Mouse (Mus musculus) testis, adult 2 months (tissue): Measurements from ENCODE around the gene Casp7. TPM values are rescaled to one million over a fixed set of nuclear protein-coding genes. Genes with fewer than 3 reads are reported as not detected.

Experiments used
- H3K27ac ChIP-seq: fragments of 200-500 bp; 2 replicates; pipeline ENCODE4 v1.5.1; 2012; ENCODE audit warnings: low read depth, low read length; ENCODE audit not compliant: control insufficient read depth, insufficient read depth
- H3K27me3 ChIP-seq: fragments of 200-500 bp; 2 replicates; pipeline ENCODE4 v1.6.1; 2012; ENCODE audit warnings: mild to moderate bottlenecking, low read length, moderate library complexity; ENCODE audit not compliant: control insufficient read depth, insufficient read depth
- H3K36me3 ChIP-seq: fragments of 200-500 bp; 2 replicates; pipeline ENCODE4 v1.6.1; 2012; ENCODE audit warnings: mild to moderate bottlenecking, low read length; ENCODE audit not compliant: control insufficient read depth, insufficient read depth
- H3K4me1 ChIP-seq: fragments of 200-500 bp; 2 replicates; pipeline ENCODE4 v1.6.1; 2012; ENCODE audit warnings: low read length; ENCODE audit not compliant: control insufficient read depth, insufficient read depth
- H3K4me3 ChIP-seq: fragments of 200-500 bp; 2 replicates; pipeline ENCODE4 v1.5.1; 2012; ENCODE audit warnings: low read depth, mild to moderate bottlenecking, low read length, moderate library complexity, mixed read lengths; ENCODE audit not compliant: control insufficient read depth
- CTCF ChIP-seq: fragments of 200-500 bp; IDR thresholded peaks from 2 replicates; pipeline ENCODE4 v1.5.1; 2012; ENCODE audit warnings: low read depth, mild to moderate bottlenecking, inconsistent platforms, low read length, moderate library complexity; ENCODE audit not compliant: control insufficient read depth, insufficient read depth, insufficient replicate concordance
- POLR2A ChIP-seq: fragments of 200-500 bp; IDR thresholded peaks from 2 replicates; pipeline ENCODE4 v1.6.1; 2012; ENCODE audit warnings: low read depth, mild to moderate bottlenecking, inconsistent platforms, low read length, moderate library complexity; ENCODE audit not compliant: control insufficient read depth
- polyA plus RNA-seq: library from polyadenylated mRNA; depleted of rRNA; stranded (reverse); fragments of >200 nt; gene quantifications from 2 replicates; pipeline ENCODE4 v1.2.3, GENCODE M21; 2012; rRNA removed

Casp7 gene
- polyA plus RNA-seq, 1 experiment: 1.7 TPM

- no peaks in the 10 kb centered on the region for H3K27me3 ChIP-seq
- no peaks in the 10 kb centered on the region for H3K36me3 ChIP-seq
- TF ChIP-seq CTCF (no peak), POLR2A (no peak)
- H3K4me1 ChIP-seq: no peaks in the 10 kb centered on the region
- H3K4me3 ChIP-seq: no peak overlapping the region
- no peak overlapping the region for H3K27ac ChIP-seq
Observed at GRCm38 (mm10) chr19:56487339-56487738, 90.4 kb downstream of the Casp7 start.

- TF ChIP-seq POLR2A (no peak), CTCF (no peak)
- Histone ChIP-seq H3K27ac (no peak overlapping the region), H3K27me3 (no peaks in the 10 kb centered on the region), H3K4me1 (no peaks in the 10 kb centered on the region), H3K4me3 (no peak overlapping the region), H3K36me3 (no peaks in the 10 kb centered on the region)
Observed at GRCm38 (mm10) chr19:56489601-56490000, 92.7 kb downstream of the Casp7 start.

Other genes with a start within 250 kb of the Casp7 start
- gene Habp2, start 110.0 kb upstream of the Casp7 start, polyA plus RNA-seq: 0.13 TPM in 1 of 2 replicates, not detected in the other
- 0.07 and 0.13 TPM in 2 replicates for gene Nrap, start 7.1 kb upstream of the Casp7 start, polyA plus RNA-seq
- gene Plekhs1, start 64.5 kb downstream of the Casp7 start, polyA plus RNA-seq: 0.17 and 0.48 TPM in 2 replicates
- gene Dclre1a, start 151.1 kb downstream of the Casp7 start, polyA plus RNA-seq: 2.5 and 2.9 TPM in 2 replicates
- 1.8 and 2.0 TPM in 2 replicates for gene Nhlrc2, start 151.1 kb downstream of the Casp7 start, polyA plus RNA-seq